Comparison of ENCODE assay signal across 7 mouse cellular contexts in genomic region chr19:44684061-44684514, GRCm38 (mm10).
DNase-seq lines count a peak whose midpoint lies in the region; ATAC-seq lines count a peak whose summit lies in the region.

No protein-coding gene starts in this region.

- H3K27ac ChIP-seq in embryonic facial prominence, embryonic 11.5 days (replicated peaks; ENCODE audit: low read depth, low read length), result no peak overlapping the region
- H3K27ac ChIP-seq in hindbrain, embryonic 12.5 days, result no peak overlapping the region
- H3K27ac ChIP-seq in limb, embryonic 12.5 days, result no peak overlapping the region
- no peak overlapping the region for H3K27ac ChIP-seq in neural tube, embryonic 11.5 days (ENCODE audit: low read depth, low read length)

- DNase-seq in B cell, adult 2 months, result peak; percentile 64 to 70
- peak; percentile 24 for DNase-seq in CD4-positive helper T cell, adult 2 months (ENCODE audit: low read depth, low spot score)
- no peak for DNase-seq in embryonic facial prominence, embryonic 11.5 days (ENCODE audit: low spot score)
- peak; percentile 61 for DNase-seq in neural tube, embryonic 11.5 days (ENCODE audit: low spot score)

- H3K9ac ChIP-seq in embryonic facial prominence, embryonic 11.5 days (replicated peaks; ENCODE audit: low read length), result no peak overlapping the region
- peak overlapping the region; percentile 4; the same call in 1 of the 2 replicates for H3K9ac ChIP-seq in hindbrain, embryonic 12.5 days
- no peak overlapping the region for H3K9ac ChIP-seq in limb, embryonic 12.5 days (replicated peaks)
- H3K9ac ChIP-seq in neural tube, embryonic 11.5 days (ENCODE audit: low read length), result no peak overlapping the region

- H3K4me1 ChIP-seq in embryonic facial prominence, embryonic 11.5 days (ENCODE audit: control insufficient read depth, insufficient read depth, low read length), result no peaks in the 10 kb centered on the region
- peaks cover 19% of the 10 kb centered on the region for H3K4me1 ChIP-seq in hindbrain, embryonic 12.5 days
- H3K4me1 ChIP-seq in limb, embryonic 12.5 days (replicated peaks), result peaks cover 9% of the 10 kb centered on the region
- 0 out of 2 replicates have a peak, but pooled peaks cover 3% of the 10 kb centered on the region for H3K4me1 ChIP-seq in neural tube, embryonic 11.5 days (ENCODE audit: control insufficient read depth, insufficient read depth, low read length)

- WGBS in embryonic facial prominence, embryonic 11.5 days, result 1% methylated on average over 47 of the region's 48 CpGs
- 2% methylated on average over 48 of the region's 48 CpGs for WGBS in hindbrain, embryonic 12.5 days
- WGBS in limb, embryonic 12.5 days, result 1% methylated on average over 46 of the region's 48 CpGs
- WGBS in neural tube, embryonic 11.5 days, result 2% methylated on average over 43 of the region's 48 CpGs

- peaks cover 52% of the 10 kb centered on the region for H3K27me3 ChIP-seq in embryonic facial prominence, embryonic 11.5 days (ENCODE audit: control insufficient read depth, insufficient read depth, low read length)
- H3K27me3 ChIP-seq in hindbrain, embryonic 12.5 days, result peaks cover 97% of the 10 kb centered on the region
- peaks cover 98% of the 10 kb centered on the region for H3K27me3 ChIP-seq in limb, embryonic 12.5 days
- peaks cover 70% of the 10 kb centered on the region for H3K27me3 ChIP-seq in neural tube, embryonic 11.5 days (ENCODE audit: control insufficient read depth, insufficient read depth, low read length)

- no peaks in the 10 kb centered on the region for H3K9me3 ChIP-seq in embryonic facial prominence, embryonic 11.5 days (replicated peaks; ENCODE audit: control insufficient read depth, low read length)
- H3K9me3 ChIP-seq in hindbrain, embryonic 12.5 days (replicated peaks), result no peaks in the 10 kb centered on the region
- no peaks in the 10 kb centered on the region for H3K9me3 ChIP-seq in limb, embryonic 12.5 days
- no peaks in the 10 kb centered on the region for H3K9me3 ChIP-seq in neural tube, embryonic 11.5 days (ENCODE audit: control insufficient read depth, low read length)

- peak overlapping the region; percentile 23 for H3K4me2 ChIP-seq in embryonic facial prominence, embryonic 11.5 days (ENCODE audit: low read depth, low read length)
- peak overlapping the region; percentile 42 for H3K4me2 ChIP-seq in hindbrain, embryonic 12.5 days (replicated peaks)
- H3K4me2 ChIP-seq in limb, embryonic 12.5 days, result peak overlapping the region; percentile 47
- peak overlapping the region; percentile 26; the same call in 1 of the 2 replicates for H3K4me2 ChIP-seq in neural tube, embryonic 11.5 days (ENCODE audit: low read depth)

- no peaks in the 10 kb centered on the region for H3K36me3 ChIP-seq in embryonic facial prominence, embryonic 11.5 days (replicated peaks; ENCODE audit: control insufficient read depth, insufficient read depth, low read depth, low read length)
- H3K36me3 ChIP-seq in hindbrain, embryonic 12.5 days, result no peaks in the 10 kb centered on the region
- no peaks in the 10 kb centered on the region for H3K36me3 ChIP-seq in limb, embryonic 12.5 days
- no peaks in the 10 kb centered on the region for H3K36me3 ChIP-seq in neural tube, embryonic 11.5 days (ENCODE audit: control insufficient read depth, insufficient read depth, low read length)

- peak overlapping the region; percentile 12; the same call in 1 of the 2 replicates for H3K4me3 ChIP-seq in embryonic facial prominence, embryonic 11.5 days (ENCODE audit: low read depth, low read length)
- peak overlapping the region; percentile 19 for H3K4me3 ChIP-seq in hindbrain, embryonic 12.5 days
- H3K4me3 ChIP-seq in limb, embryonic 12.5 days (replicated peaks), result peak overlapping the region; percentile 29
- H3K4me3 ChIP-seq in neural tube, embryonic 11.5 days (ENCODE audit: low read depth, low read length), result 0 out of 2 replicates have a peak overlapping the region, but pooled peaks have one; percentile 6

- ATAC-seq in embryonic facial prominence, embryonic 11.5 days (replicated peaks; ENCODE audit: insufficient number of reproducible peaks, low FRiP score, low TSS enrichment, low read depth), result no peak
- peak; percentile 39; the same call in 1 of the 2 replicates for ATAC-seq in hindbrain, embryonic 12.5 days (ENCODE audit: low FRiP score)
- ATAC-seq in limb, embryonic 12.5 days (ENCODE audit: insufficient number of reproducible peaks, insufficient read depth, low FRiP score, low TSS enrichment, low read depth), result no peak
- ATAC-seq in neural tube, embryonic 11.5 days (ENCODE audit: insufficient read depth, low FRiP score, low TSS enrichment), result peak; percentile 50; the same call in 1 of the 2 replicates
- ATAC-seq in inflammation-experienced regulatory T-cells, adult 6 months, result no peak

Comparison
In these comparisons a context has a peak if more than half of its experiments do, and no peak if none do; other contexts are left out.
1. ATAC-seq: peak in hindbrain, embryonic 12.5 days (single experiment) and neural tube, embryonic 11.5 days (single experiment); none in embryonic facial prominence, embryonic 11.5 days (single experiment), limb, embryonic 12.5 days (single experiment) and inflammation-experienced regulatory T-cells, adult 6 months (single experiment).
2. Peak in every context shown above with its lines, with median percentiles within 50 percentile points of each other: H3K4me2 ChIP-seq and H3K4me3 ChIP-seq.